ENCODE assay signal across 20 mouse cellular contexts in the genomic region with DNA sequence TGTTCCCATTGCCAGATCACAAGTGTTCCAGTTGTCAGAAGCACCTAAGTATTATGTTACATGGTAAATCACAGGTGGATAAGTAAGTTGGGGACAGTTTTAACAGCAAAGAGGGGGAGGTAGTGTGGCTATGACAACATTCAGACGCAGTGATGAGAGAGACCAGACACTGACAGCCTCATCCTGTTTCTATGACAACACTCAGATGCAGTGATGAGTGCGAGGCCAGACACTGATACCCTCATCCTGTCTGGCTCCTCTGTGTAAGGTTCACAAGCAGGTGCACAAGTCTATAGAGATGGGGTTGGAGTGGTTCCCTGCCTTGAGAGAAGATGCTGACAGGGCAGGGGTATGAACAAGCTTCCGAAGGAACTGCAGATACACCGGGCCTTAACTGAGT.
"Had no signal": no experiment of that assay in that cellular context is flagged by ENCODE, and none has a peak within 500 bp of the region (broad histone marks: within the 10 kb centered on the region; RNA-seq: fewer than 3 reads in every experiment).

No protein-coding gene starts in this region.

- H3K4me1 ChIP-seq: midbrain, embryonic 12.5 days had no signal

- ATAC-seq: midbrain, embryonic 16.5 days had no signal

- H3K27me3 ChIP-seq: midbrain, embryonic 12.5 days; neural tube, embryonic 12.5 days; neural tube, embryonic 15.5 days had no signal

- H3K9ac ChIP-seq: lung, embryonic 14.5 days; midbrain, embryonic 12.5 days; neural tube, embryonic 12.5 days; neural tube, embryonic 15.5 days had no signal

- H3K4me2 ChIP-seq: lung, embryonic 14.5 days; midbrain, embryonic 12.5 days; neural tube, embryonic 12.5 days; neural tube, embryonic 15.5 days had no signal

- H3K4me3 ChIP-seq: megakaryocyte, embryonic 14.5 days; midbrain, embryonic 12.5 days; myocyte; neural tube, embryonic 12.5 days; neural tube, embryonic 15.5 days had no signal

- H3K9me3 ChIP-seq: megakaryocyte, embryonic 14.5 days; midbrain, embryonic 12.5 days; neural tube, embryonic 12.5 days; neural tube, embryonic 15.5 days had no signal

- DNase-seq: lung, adult 18-20 months; lung, embryonic 14.5 days; lung, postnatal 14 days; lung, postnatal 36 days; midbrain, embryonic 14.5 days; retina, postnatal 1 day; right cerebral cortex, adult 18-20 months; right cerebral cortex, postnatal 25 days; right cerebral cortex, postnatal 4 days; spleen, adult 18-20 months; thymus, adult 18-20 months; thymus, postnatal 14 days; thymus, postnatal 36 days had no signal

- H3K27ac ChIP-seq: macrophage; midbrain, embryonic 12.5 days; neural tube, embryonic 12.5 days; neural tube, embryonic 15.5 days had no signal
